Mouse (Mus musculus): ENCODE measurements around the gene Olfr181. TPM values are rescaled to one million over a fixed set of nuclear protein-coding genes. Genes with fewer than 3 reads are reported as not detected.

Gene Olfr181
- polyA plus RNA-seq (2015; fragmentation: Nextera tagmentation; extraction: Ambion mirVana), result not detected in 2 replicates

DNA sequence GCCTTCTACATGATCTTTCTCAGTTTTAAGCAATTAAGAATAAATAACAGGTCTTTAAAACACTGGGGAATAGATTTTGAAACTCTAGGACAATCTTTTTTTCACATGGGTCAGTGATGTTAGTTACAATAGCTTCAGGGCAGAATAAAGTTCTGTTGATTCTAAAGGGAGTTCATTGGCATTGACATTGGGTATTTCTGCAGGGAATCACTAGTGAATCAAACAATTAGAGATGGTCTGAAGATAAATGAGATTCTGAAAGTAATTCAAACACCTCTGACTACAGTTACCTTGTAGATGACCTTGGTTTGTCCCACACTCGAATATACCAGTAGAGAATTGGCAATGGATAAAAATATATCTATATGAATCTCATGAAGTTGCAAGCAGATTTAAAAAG lies at the start of gene Olfr181:
Olfr181 (minus strand) TSS at position 101 of the 400 bp plus-strand sequence.
- no peaks in the 10 kb centered on the region for H3K36me3 ChIP-seq
- H3K27ac ChIP-seq (replicated peaks), result no peak within 1 kb of the TSS
- H3K9ac ChIP-seq (replicated peaks), result no peak within 1 kb of the TSS
- H3K27me3 ChIP-seq (replicated peaks), result no peaks in the 10 kb centered on the region
- 77% methylated on average over 1 of the region's 1 CpGs for WGBS
- H3K4me3 ChIP-seq (replicated peaks), result no peak within 1 kb of the TSS
- H3K9me3 ChIP-seq (replicated peaks), result no peaks in the 10 kb centered on the region
- no peak for ATAC-seq (ENCODE audit: low FRiP score)
- H3K4me1 ChIP-seq, result no peaks in the 10 kb centered on the region
- H3K4me2 ChIP-seq, result no peak within 1 kb of the TSS

DNA sequence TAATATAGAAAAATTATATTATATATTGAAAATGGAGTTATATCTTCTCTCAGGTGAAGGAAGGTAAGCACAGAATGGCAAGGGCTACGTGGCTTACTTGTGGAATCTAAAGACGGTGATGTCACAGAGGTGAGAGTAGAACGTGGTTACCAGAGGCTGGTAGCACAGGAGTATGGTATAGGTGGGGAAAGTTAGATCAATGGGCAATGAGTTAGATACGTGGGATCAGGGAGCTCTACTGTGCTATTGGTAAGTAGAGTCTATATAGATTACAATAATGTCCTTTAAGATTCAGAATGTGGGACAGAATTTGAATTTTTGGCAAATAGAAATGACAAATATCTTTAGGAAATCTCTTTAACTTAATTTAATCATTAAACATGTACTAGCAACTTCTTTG lies 737 bp upstream of the Olfr181 start, which contains the start of gene Olfr180:
Olfr180 (minus strand) TSS at position 101 of the 400 bp plus-strand sequence.
- ATAC-seq (ENCODE audit: low FRiP score), result no peak
- WGBS, result 85% methylated on average over 4 of the region's 4 CpGs
- H3K4me1 ChIP-seq, result no peaks in the 10 kb centered on the region

DNA sequence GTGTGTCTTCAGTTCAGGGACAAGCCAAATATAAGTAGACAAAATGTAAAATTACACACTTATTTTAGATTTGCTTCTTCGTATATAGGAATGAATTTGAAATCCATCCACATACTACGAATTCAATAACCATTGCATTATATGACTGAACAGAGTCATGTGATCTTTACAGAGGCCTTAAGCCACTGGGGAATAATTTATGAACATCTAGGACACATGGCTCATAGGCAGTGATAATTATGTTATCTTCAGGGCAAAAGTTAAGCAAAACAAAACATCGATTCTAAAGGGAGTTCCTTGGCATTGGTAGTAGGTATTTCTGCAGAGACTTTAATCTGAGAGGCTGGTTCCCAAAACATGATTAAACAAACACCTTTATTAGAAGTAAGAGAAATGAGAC lies 36.6 kb downstream of the Olfr181 start, which contains the start of gene Olfr178:
Olfr178 (minus strand) TSS at position 101 of the 400 bp plus-strand sequence.
- no peak within 1 kb of the TSS for H3K4me2 ChIP-seq
- H3K9me3 ChIP-seq (replicated peaks), result no peaks in the 10 kb centered on the region
- no peak for ATAC-seq (ENCODE audit: low FRiP score)
- H3K4me1 ChIP-seq, result no peaks in the 10 kb centered on the region
- no peak within 1 kb of the TSS for H3K9ac ChIP-seq (replicated peaks)
- no peaks in the 10 kb centered on the region for H3K36me3 ChIP-seq
- no peak within 1 kb of the TSS for H3K27ac ChIP-seq (replicated peaks)
- 92% methylated on average over 3 of the region's 3 CpGs for WGBS
- no peaks in the 10 kb centered on the region for H3K27me3 ChIP-seq (replicated peaks)
- H3K4me3 ChIP-seq (replicated peaks), result no peak within 1 kb of the TSS

More for the DNA sequence above, 737 bp upstream of the Olfr181 start, which contains the start of gene Olfr180:
- no peak within 1 kb of the TSS for H3K4me2 ChIP-seq
- no peak within 1 kb of the TSS for H3K27ac ChIP-seq (replicated peaks)
- no peak within 1 kb of the TSS for H3K4me3 ChIP-seq (replicated peaks)
- no peaks in the 10 kb centered on the region for H3K27me3 ChIP-seq (replicated peaks)
- H3K9me3 ChIP-seq (replicated peaks), result no peaks in the 10 kb centered on the region
- H3K36me3 ChIP-seq, result no peaks in the 10 kb centered on the region
- H3K9ac ChIP-seq (replicated peaks), result no peak within 1 kb of the TSS

DNA sequence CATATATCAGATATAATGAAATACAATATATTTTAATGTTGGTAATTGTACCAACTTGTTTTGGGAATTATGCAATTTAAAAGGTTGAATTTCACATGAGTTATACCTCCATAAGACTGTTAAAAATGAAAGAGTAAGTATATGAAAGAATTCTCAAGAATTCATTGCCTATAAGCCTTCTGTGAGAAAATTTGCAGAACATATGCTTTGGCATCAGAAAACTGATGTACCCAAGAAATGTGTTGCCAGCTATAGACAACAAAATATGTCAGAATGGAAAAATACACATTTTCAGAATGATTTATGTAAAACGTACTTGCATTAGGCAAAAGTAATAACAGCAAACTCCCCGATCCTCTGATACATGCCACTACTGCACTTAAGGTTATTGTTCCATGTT lies 44.1 kb downstream of the Olfr181 start:
- ATAC-seq (ENCODE audit: low FRiP score), result no peak

More for the DNA sequence above, 44.1 kb downstream of the Olfr181 start:
- H3K4me2 ChIP-seq, result no peak overlapping the region
- H3K27me3 ChIP-seq (replicated peaks), result no peaks in the 10 kb centered on the region
- no peaks in the 10 kb centered on the region for H3K9me3 ChIP-seq (replicated peaks)
- no peak overlapping the region for H3K9ac ChIP-seq (replicated peaks)
- H3K4me1 ChIP-seq, result no peaks in the 10 kb centered on the region
- H3K27ac ChIP-seq (replicated peaks), result no peak overlapping the region
- H3K4me3 ChIP-seq (replicated peaks), result no peak overlapping the region
- H3K36me3 ChIP-seq, result no peaks in the 10 kb centered on the region
- WGBS, result 92% methylated on average over 2 of the region's 2 CpGs

Other genes with a start within 250 kb of the Olfr181 start
- gene Gpr15, start 209.7 kb downstream of the Olfr181 start, polyA plus RNA-seq (2015; fragmentation: Nextera tagmentation; extraction: Ambion mirVana), result 0.56 TPM in 1 of 2 replicates, not detected in the other
- gene Cldnd1, start 200.8 kb downstream of the Olfr181 start, polyA plus RNA-seq (2015; fragmentation: Nextera tagmentation; extraction: Ambion mirVana), result 141 TPM in 2 replicates
- gene Olfr172, start 165.6 kb downstream of the Olfr181 start, polyA plus RNA-seq (2015; fragmentation: Nextera tagmentation; extraction: Ambion mirVana), result not detected in 2 replicates
- gene Olfr173, start 128.5 kb downstream of the Olfr181 start, polyA plus RNA-seq (2015; fragmentation: Nextera tagmentation; extraction: Ambion mirVana), result not detected in 2 replicates
- not detected in 2 replicates for gene Olfr175-ps1, start 102.0 kb downstream of the Olfr181 start, polyA plus RNA-seq (2015; fragmentation: Nextera tagmentation; extraction: Ambion mirVana)
- not detected in 2 replicates for gene Olfr177, start 54.0 kb downstream of the Olfr181 start, polyA plus RNA-seq (2015; fragmentation: Nextera tagmentation; extraction: Ambion mirVana)
- gene Olfr178, start 36.7 kb downstream of the Olfr181 start, polyA plus RNA-seq (2015; fragmentation: Nextera tagmentation; extraction: Ambion mirVana), result not detected in 2 replicates
- gene Olfr180, start 637 bp upstream of the Olfr181 start, polyA plus RNA-seq (2015; fragmentation: Nextera tagmentation; extraction: Ambion mirVana), result not detected in 2 replicates
- gene Olfr183, start 66.6 kb upstream of the Olfr181 start, polyA plus RNA-seq (2015; fragmentation: Nextera tagmentation; extraction: Ambion mirVana), result not detected in 2 replicates
- gene Olfr186, start 101.5 kb upstream of the Olfr181 start, polyA plus RNA-seq (2015; fragmentation: Nextera tagmentation; extraction: Ambion mirVana), result not detected in 2 replicates
- not detected in 2 replicates for gene Olfr187, start 111.0 kb upstream of the Olfr181 start, polyA plus RNA-seq (2015; fragmentation: Nextera tagmentation; extraction: Ambion mirVana)
- gene Olfr190, start 149.2 kb upstream of the Olfr181 start, polyA plus RNA-seq (2015; fragmentation: Nextera tagmentation; extraction: Ambion mirVana), result not detected in 2 replicates
- not detected in 2 replicates for gene Olfr191, start 161.1 kb upstream of the Olfr181 start, polyA plus RNA-seq (2015; fragmentation: Nextera tagmentation; extraction: Ambion mirVana)
- not detected in 2 replicates for gene Olfr193, start 183.1 kb upstream of the Olfr181 start, polyA plus RNA-seq (2015; fragmentation: Nextera tagmentation; extraction: Ambion mirVana)
- not detected in 2 replicates for gene Olfr194, start 192.3 kb upstream of the Olfr181 start, polyA plus RNA-seq (2015; fragmentation: Nextera tagmentation; extraction: Ambion mirVana)
- gene Olfr195, start 218.3 kb upstream of the Olfr181 start, polyA plus RNA-seq (2015; fragmentation: Nextera tagmentation; extraction: Ambion mirVana), result not detected in 2 replicates
- not detected in 2 replicates for gene Olfr196, start 241.7 kb upstream of the Olfr181 start, polyA plus RNA-seq (2015; fragmentation: Nextera tagmentation; extraction: Ambion mirVana)

All from neural tube, embryonic 15.5 days (tissue).